Comparison of ENCODE assay signal across 9 mouse cellular contexts in the genomic region with DNA sequence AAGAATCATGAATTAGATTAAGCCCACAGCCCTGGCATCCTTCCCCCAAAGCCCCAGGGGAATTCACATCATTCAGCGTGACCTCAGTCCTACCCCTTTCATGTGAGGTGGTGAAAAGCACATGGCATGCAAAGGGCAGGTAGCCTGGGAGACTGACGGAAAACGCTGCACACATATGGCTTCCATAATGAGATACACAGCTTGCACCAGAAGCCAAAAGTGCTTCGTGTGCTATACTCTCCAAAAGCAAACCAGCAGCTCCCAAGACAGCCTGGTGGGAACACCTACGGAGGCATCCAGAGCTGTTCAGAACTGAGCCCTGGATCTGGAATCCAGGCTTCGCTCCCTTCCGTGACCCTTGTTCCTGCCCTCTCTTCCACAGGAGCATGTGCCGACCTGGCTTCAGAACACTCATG. TPM values are rescaled to one million over a fixed set of nuclear protein-coding genes. Genes with fewer than 3 reads are reported as not detected.
DNase-seq lines count a peak whose midpoint lies in the region; ATAC-seq and TF ChIP-seq lines count a peak whose summit lies in the region.
"Had no signal": no experiment of that assay in that cellular context is flagged by ENCODE, and none has a peak within 500 bp of the region (broad histone marks: within the 10 kb centered on the region; RNA-seq: fewer than 3 reads in every experiment).

No protein-coding gene starts in this region.

- no peak for TF ChIP-seq CTCF in midbrain, postnatal 0 days (IDR thresholded peaks at IDR 0.05)

- H3K9ac ChIP-seq in midbrain, postnatal 0 days (replicated peaks; ENCODE audit: low read length, poor library complexity, severe bottlenecking) = no peak overlapping the region
- no peak overlapping the region for H3K9ac ChIP-seq in forebrain, embryonic 14.5 days (ENCODE audit: low read length)
- H3K9ac ChIP-seq in limb, embryonic 12.5 days (replicated peaks) = no peak overlapping the region
- H3K9ac ChIP-seq in neural tube, embryonic 15.5 days (replicated peaks) = no peak overlapping the region; the same call in 1 of the 2 replicates

- no peak for DNase-seq in midbrain, embryonic 10.5 days (ENCODE audit: low spot score)
- DNase-seq in midbrain, postnatal 0 days (ENCODE audit: low spot score) = no peak
- DNase-seq in forebrain, embryonic 14.5 days (ENCODE audit: low spot score) = peak; percentile 23
- DNase-seq in T-cell, adult 2 months (ENCODE audit: low spot score) = no peak
- DNase-seq in right cerebral cortex, adult 18-20 months = no peak
- no peak for DNase-seq in lung, postnatal 36 days
- DNase-seq: thymus, postnatal 4 days had no signal

- H3K9me3 ChIP-seq in midbrain, embryonic 10.5 days (replicated peaks) = no peaks in the 10 kb centered on the region
- no peaks in the 10 kb centered on the region for H3K9me3 ChIP-seq in midbrain, postnatal 0 days (ENCODE audit: low read length)
- no peaks in the 10 kb centered on the region for H3K9me3 ChIP-seq in forebrain, embryonic 14.5 days (replicated peaks; ENCODE audit: control insufficient read depth, low read length)
- H3K9me3 ChIP-seq in limb, embryonic 12.5 days = no peaks in the 10 kb centered on the region
- H3K9me3 ChIP-seq in neural tube, embryonic 15.5 days (replicated peaks) = no peaks in the 10 kb centered on the region

- H3K4me1 ChIP-seq in midbrain, embryonic 10.5 days = peaks cover 23% of the 10 kb centered on the region
- peaks cover 3% of the 10 kb centered on the region; the same call in 1 of the 2 replicates for H3K4me1 ChIP-seq in midbrain, postnatal 0 days (ENCODE audit: insufficient read depth, low read length)
- peaks cover 8% of the 10 kb centered on the region for H3K4me1 ChIP-seq in forebrain, embryonic 14.5 days (ENCODE audit: control insufficient read depth, insufficient read depth, low read length)
- H3K4me1 ChIP-seq in limb, embryonic 12.5 days (replicated peaks) = peaks cover 23% of the 10 kb centered on the region
- peaks cover 19% of the 10 kb centered on the region for H3K4me1 ChIP-seq in neural tube, embryonic 15.5 days

- WGBS in midbrain, embryonic 10.5 days = 75% methylated on average over 8 of the region's 8 CpGs
- WGBS in midbrain, postnatal 0 days = 46% methylated on average over 8 of the region's 8 CpGs
- 54% methylated on average over 8 of the region's 8 CpGs for WGBS in forebrain, embryonic 14.5 days
- WGBS in limb, embryonic 12.5 days = 14% methylated on average over 8 of the region's 8 CpGs
- WGBS in neural tube, embryonic 15.5 days = 39% methylated on average over 8 of the region's 8 CpGs

- H3K36me3 ChIP-seq in midbrain, embryonic 10.5 days = peaks cover 38% of the 10 kb centered on the region
- peaks cover 8% of the 10 kb centered on the region for H3K36me3 ChIP-seq in midbrain, postnatal 0 days (ENCODE audit: insufficient read depth, low read length)
- peaks cover 16% of the 10 kb centered on the region for H3K36me3 ChIP-seq in forebrain, embryonic 14.5 days (ENCODE audit: control insufficient read depth, insufficient read depth, low read length)
- H3K36me3 ChIP-seq in limb, embryonic 12.5 days = peaks cover 26% of the 10 kb centered on the region
- peaks cover 9% of the 10 kb centered on the region for H3K36me3 ChIP-seq in neural tube, embryonic 15.5 days

- H3K27me3 ChIP-seq in midbrain, embryonic 10.5 days (ENCODE audit: low read depth, poor library complexity, severe bottlenecking) = peaks cover 9% of the 10 kb centered on the region; the same call in 1 of the 2 replicates
- H3K27me3 ChIP-seq in midbrain, postnatal 0 days (ENCODE audit: insufficient read depth, low read length) = no peaks in the 10 kb centered on the region
- H3K27me3 ChIP-seq in forebrain, embryonic 14.5 days (replicated peaks; ENCODE audit: control insufficient read depth, insufficient read depth, low read length) = no peaks in the 10 kb centered on the region
- H3K27me3 ChIP-seq in limb, embryonic 12.5 days = no peaks in the 10 kb centered on the region
- no peaks in the 10 kb centered on the region for H3K27me3 ChIP-seq in neural tube, embryonic 15.5 days (replicated peaks)

- H3K27ac ChIP-seq in midbrain, embryonic 10.5 days (replicated peaks) = peak overlapping the region; percentile 4; the same call in 1 of the 2 replicates
- H3K27ac ChIP-seq in midbrain, postnatal 0 days (ENCODE audit: low read depth, low read length) = no peak overlapping the region
- peak overlapping the region; percentile 59; the same call in 1 of the 2 replicates for H3K27ac ChIP-seq in forebrain, embryonic 14.5 days (ENCODE audit: low read depth, low read length)
- peak overlapping the region; percentile 62 for H3K27ac ChIP-seq in limb, embryonic 12.5 days
- peak overlapping the region; percentile 48; the same call in 1 of the 2 replicates for H3K27ac ChIP-seq in neural tube, embryonic 15.5 days (replicated peaks)

- H3K4me3 ChIP-seq in midbrain, embryonic 10.5 days = no peak overlapping the region
- no peak overlapping the region for H3K4me3 ChIP-seq in midbrain, postnatal 0 days (ENCODE audit: low read depth, low read length)
- no peak overlapping the region for H3K4me3 ChIP-seq in forebrain, embryonic 14.5 days (ENCODE audit: low read depth, low read length)
- H3K4me3 ChIP-seq in limb, embryonic 12.5 days (replicated peaks) = no peak overlapping the region
- H3K4me3 ChIP-seq in neural tube, embryonic 15.5 days (replicated peaks) = no peak overlapping the region

- ATAC-seq in midbrain, postnatal 0 days (ENCODE audit: low FRiP score) = no peak
- peak; percentile 68 for ATAC-seq in forebrain, embryonic 14.5 days
- peak; percentile 89 for ATAC-seq in limb, embryonic 12.5 days (ENCODE audit: insufficient number of reproducible peaks, insufficient read depth, low FRiP score, low TSS enrichment, low read depth)
- 0 out of 2 replicates have a peak, but pooled peaks have one; percentile 29 for ATAC-seq in neural tube, embryonic 15.5 days (ENCODE audit: low FRiP score)

- H3K4me2 ChIP-seq in midbrain, postnatal 0 days (ENCODE audit: low read depth, low read length, poor library complexity, severe bottlenecking) = no peak overlapping the region
- H3K4me2 ChIP-seq in forebrain, embryonic 14.5 days (ENCODE audit: low read length) = no peak overlapping the region
- H3K4me2 ChIP-seq in limb, embryonic 12.5 days = no peak overlapping the region
- H3K4me2 ChIP-seq in neural tube, embryonic 15.5 days = no peak overlapping the region

RNA-seq across cellular contexts. Expression of gene Traf3ip2, which starts 41.3 kb away (rescaled TPM):
- 5.5 and 9.5 TPM in 2 replicates for polyA plus RNA-seq in midbrain, embryonic 10.5 days (2016; fragmentation: Nextera tagmentation; extraction: Ambion mirVana)
- 0.47 and 1.9 TPM in 2 replicates for total RNA-seq in midbrain, postnatal 0 days (2014; rRNA removed)
- 4.2 and 6.1 TPM in 2 replicates for polyA plus RNA-seq in midbrain, postnatal 0 days (2015; fragmentation: Nextera tagmentation; extraction: Ambion mirVana)
- 4.8 and 5.7 TPM in 2 replicates for polyA plus RNA-seq in forebrain, embryonic 14.5 days (2014; fragmentation: Nextera tagmentation; extraction: Ambion mirVana)
- polyA plus RNA-seq in limb, embryonic 12.5 days (2016; fragmentation: Nextera tagmentation; extraction: Ambion mirVana) = 4.9 and 6.1 TPM in 2 replicates
- polyA plus RNA-seq in neural tube, embryonic 15.5 days (2015; fragmentation: Nextera tagmentation; extraction: Ambion mirVana) = 3.8 and 9.4 TPM in 2 replicates
